Mouse (Mus musculus): ENCODE measurements around the gene Hist1h2bh. TPM values are rescaled to one million over a fixed set of nuclear protein-coding genes. Genes with fewer than 3 reads are reported as not detected.
A peak's percentile ranks its signal among the peaks of the same experiment; 100 is the strongest.

Gene Hist1h2bh
- total RNA-seq, 2 experiments from 2014 or later: 4.2 to 4.7 TPM

DNA sequence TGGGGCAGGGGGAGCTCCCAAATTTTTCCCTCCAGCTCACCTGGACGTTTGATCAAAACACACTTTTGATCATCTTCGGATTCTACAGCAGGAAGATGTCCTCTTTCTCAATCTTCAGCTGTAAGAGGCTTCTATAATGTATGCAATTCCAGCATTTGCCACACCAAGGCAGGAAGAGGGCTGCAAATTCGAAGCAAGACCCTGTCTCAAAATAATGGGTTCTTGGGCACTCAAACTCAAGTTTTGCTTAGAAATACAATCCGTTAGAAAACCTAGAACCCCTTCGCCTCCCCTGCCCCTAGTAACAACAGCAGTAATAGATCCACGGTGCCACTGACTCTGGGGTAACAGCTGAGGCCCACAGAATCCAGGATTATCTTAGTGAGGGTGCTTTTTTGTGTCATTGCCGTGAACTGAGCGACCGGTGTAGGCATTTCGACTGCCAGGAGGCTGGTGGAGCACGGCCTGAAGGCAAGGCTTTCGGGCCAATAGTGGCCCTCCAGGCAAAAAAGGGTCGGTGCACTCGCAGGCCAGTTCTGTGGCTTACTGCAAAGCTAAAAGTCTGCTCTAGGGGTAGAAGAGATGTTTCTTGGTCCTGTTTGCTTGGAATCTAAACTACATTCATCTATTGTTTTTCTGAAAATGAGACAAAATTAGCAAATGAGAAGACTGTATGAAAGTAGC lies 37.4 kb downstream of the Hist1h2bh start:
- DNase-seq: no peak

DNA sequence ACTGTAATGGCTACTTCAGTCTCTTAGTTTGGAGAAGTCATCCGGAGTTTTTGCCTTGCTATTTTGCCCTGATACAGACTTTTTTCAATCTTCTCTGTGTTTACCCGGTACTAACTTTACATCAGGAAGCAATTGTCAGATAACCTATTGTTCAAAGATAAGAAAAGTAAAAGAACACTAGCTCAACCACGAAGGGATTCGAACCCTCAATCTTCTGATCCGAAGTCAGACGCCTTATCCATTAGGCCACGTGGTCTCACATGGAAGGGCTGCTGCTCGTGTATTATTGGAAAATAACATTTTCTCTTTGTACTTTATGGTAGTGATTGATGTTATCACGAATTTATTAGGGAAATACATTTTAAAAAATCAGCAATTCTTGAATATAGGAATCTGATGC lies 39.4 kb downstream of the Hist1h2bh start:
- DNase-seq: peak; percentile 33 to 54

DNA sequence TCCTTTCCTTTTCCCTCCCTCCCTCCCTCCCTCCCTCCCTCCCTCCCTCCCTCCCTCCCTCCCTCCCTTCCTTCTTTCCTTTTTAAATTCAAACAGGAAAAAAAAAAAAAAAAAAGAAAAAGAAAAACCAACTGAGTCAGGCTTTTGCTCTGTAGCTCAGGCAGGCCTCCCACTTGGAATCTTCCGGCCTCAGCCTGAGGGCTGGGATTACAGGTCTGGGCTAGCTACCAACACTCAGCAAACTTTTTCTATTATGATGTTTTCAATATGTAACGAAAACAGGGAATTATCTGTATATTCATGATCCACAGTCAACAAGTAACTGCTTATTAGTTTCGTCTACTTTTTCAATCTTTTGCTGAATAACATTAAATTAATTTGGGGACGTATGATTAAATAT lies 40.3 kb downstream of the Hist1h2bh start:
- DNase-seq: no peak

DNA sequence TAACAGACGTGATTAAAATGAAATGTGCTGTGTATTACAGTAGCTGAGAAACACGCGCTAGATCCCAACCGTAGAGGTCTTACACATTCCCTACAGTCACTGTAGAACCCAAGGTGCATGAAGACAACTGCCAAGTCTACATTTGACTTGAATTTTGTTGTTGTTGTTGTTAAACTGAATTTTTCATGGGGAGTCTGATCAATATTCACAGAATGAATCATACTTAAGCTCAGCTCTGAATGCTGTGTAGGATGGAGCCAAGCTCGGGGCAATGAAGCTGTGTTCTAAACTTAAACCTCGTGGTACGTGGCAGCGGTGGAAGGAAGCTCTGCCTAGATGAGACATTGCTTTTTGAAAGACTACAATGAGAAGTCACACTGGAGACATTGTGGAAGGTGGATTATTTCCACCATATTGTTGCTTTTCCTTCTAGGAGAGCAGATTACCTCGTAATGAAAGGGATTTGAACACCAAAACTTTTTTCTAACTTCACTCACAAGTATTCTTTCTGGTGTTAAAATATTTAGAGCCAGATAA lies 41.1 kb downstream of the Hist1h2bh start:
- no peak for DNase-seq

DNA sequence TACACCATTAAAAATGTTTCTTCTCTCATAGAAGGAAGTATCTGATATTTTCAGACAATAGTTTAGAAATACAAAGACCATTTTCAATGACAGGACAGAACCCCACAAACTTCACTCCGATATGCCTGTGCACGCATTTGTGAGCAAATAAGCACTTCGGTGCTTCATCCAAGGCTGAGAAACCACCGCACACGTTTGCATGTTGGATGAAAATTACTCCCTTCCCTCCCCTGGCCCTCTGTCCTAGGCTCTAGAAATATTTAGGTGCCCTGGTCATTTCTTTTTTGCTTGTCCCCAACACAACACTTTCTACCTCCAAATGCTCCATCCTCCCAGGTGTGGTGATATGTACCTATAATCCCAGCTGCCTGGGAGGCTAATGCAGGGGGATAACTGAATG lies 41.7 kb downstream of the Hist1h2bh start:
- DNase-seq: no peak

DNA sequence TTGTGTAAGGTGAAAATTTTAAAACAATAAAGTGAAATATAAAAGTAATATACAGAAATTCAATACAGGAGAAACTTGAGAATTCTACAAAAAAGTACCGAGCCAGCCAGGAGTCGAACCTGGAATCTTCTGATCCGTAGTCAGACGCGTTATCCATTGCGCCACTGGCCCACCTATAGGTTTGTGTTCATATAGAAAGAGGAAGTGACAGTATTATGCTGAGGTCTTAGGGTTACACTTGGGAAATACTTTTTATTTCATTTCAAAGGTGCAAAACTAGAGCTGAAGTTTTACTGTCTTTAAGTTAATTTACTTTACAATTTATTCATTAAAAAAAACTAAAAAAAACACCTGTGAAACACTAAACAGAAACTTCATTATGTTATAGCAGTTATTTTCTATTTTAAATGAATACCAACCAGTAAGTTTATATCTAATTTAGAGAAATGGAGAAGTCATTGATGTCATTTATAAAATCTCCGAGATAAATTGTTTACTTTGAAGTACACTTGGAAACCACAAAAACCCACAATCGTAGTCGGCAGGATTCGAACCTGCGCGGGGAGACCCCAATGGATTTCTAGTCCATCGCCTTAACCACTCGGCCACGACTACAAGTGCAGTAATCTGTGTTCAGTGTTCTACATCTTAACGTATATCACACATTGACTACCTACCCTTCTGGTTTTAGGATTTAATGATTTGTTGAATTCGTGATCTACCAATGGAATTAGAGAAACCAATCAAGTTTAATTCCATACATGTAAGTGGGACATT lies 42.6 kb downstream of the Hist1h2bh start:
- DNase-seq: peak; percentile 45 to 63

DNA sequence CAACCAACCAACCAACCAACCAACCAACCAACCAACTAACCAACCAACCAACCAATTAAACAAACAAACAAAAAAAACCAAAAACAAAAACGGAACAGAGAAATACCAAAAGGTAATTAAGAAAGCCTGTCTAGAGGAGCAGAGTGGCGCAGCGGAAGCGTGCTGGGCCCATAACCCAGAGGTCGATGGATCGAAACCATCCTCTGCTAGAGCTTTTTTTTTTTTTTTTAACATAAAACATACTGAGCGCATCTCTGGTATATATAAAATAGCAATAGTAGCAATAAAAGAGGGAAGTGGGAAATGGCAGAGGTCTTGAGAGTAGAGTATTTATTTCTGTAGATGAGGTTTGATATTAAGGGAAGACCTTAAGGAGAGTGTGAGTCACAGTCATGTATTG lies 43.2 kb downstream of the Hist1h2bh start:
- no peak for DNase-seq

DNA sequence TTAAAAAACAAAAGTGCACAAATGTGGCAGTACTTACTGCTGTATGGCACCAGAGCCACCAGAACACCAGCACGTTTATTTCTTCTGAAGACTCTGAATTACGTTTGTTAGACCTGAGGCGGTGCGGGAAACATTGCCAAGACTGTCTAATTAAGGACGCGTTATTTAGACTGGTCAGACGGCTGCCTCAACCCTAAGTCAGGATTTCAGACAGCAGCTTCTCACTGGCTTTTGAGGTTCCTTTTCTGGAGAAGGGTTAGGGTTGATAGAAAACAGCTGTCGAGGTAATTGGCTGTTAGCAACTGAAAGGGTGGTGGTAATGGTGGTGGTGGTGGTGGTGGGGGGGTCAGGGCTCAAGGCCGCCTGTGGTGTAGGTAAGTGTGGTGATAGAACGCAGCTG lies 44.5 kb downstream of the Hist1h2bh start:
- DNase-seq: no peak

DNA sequence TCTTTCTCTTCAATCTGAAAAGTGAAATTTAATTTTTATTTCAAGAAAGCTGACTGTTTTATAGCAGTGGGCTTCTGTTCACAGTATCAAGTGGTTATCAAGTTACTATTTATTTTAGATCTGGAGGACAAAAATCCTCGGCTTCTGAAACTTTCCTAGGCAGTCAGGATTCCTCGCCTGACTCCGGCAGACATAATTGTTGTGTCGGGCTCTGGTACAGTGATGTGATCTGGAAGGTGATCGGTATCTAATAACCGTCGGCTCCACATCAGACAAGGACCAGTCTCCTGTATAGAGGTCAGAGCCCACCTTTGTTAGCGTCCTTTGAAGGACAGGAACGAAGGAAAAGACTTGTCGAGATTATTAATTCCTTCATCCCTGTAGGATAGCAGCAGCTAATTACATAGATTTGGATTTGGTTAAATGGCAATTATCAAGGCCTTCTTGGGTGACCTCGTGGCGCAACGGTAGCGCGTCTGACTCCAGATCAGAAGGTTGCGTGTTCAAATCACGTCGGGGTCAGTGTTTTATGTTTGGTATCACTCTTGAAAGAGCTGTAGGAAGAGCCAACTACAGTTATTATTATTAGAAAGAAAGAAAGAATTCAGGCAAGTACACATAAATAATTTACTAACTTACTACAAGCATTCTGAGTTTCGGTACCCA lies 45.4 kb downstream of the Hist1h2bh start:
- peak; percentile 28 to 32 for DNase-seq

DNA sequence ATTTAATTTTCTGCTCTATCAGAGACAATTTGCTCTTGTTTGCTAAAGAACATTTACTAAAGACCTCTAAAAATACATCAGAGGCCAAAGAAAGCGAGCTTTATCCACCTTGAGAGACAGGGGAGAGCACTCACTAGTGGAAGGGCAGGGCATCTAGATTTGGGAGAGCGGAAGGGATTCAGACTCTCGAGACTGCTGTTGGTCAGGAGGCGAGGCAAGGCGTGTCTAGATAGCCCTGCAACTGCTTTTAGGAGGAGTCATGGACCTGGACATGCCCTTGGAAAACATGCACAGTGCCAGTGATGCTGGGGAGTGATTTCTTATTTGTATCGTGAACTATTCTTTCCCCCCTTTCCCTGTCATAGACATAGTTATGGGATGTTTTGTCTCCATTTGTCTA lies 47.7 kb downstream of the Hist1h2bh start:
- DNase-seq: no peak

DNA sequence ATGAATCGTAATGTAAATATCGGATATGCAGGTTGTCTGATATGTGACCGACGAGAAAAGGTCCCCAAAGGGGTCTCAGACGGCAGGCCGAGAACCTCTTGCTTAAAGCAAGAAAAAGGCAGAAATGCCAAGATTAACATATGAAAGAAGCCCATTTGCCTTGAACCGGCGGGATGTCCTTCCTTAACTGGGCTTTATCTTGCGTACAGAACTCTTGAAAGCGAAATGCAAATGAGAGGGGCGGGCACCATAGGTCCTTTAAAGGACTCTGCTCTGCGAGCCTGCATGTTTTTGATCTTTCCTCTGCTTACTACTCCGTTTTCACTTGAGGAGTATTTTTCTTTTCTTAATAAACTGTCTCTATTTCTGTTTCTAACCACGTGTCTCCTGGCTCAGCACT lies 51.2 kb downstream of the Hist1h2bh start:
- peak; percentile 21 to 37 for DNase-seq

Small RNA genes lying within 50 kb of the gene (microRNA-seq; reads per million reads assigned to microRNA genes)
- gene Gm44297: not detected
- not detected for gene Gm44359
- gene Gm44394: not detected
- 0.75 reads per million for gene n-TStga1

Other genes starting within 250 kb of the Hist1h2bh start
- 10 to 100 TPM; 19.4 to 21.2 TPM for gene Zfp322a, start 174.2 kb downstream of the Hist1h2bh start, total RNA-seq (2021)
- gene Abt1, start 119.5 kb downstream of the Hist1h2bh start, total RNA-seq (2021): 1 to 10 TPM; 6.9 to 8.3 TPM
- gene Btn1a1, start 77.5 kb downstream of the Hist1h2bh start, total RNA-seq (2021): not detected
- gene Btn2a2, start 54.5 kb downstream of the Hist1h2bh start, total RNA-seq (2021): not detected
- 100 to 1,000 TPM; 443 to 473 TPM for gene Hist1h4h, start 12.3 kb downstream of the Hist1h2bh start, total RNA-seq (2021)
- 10 to 100 TPM; 49.7 to 55.2 TPM for gene Hist1h2af, start 9.5 kb downstream of the Hist1h2bh start, total RNA-seq (2021)
- 10 to 100 TPM; 13.9 to 17.7 TPM for gene Hist1h3g, start 8.0 kb downstream of the Hist1h2bh start, total RNA-seq (2021)
- gene Hist1h3f, start 660 bp upstream of the Hist1h2bh start, total RNA-seq (2021): 10 to 100 TPM; 23.4 to 24.4 TPM
- 100 to 1,000 TPM; 112 to 118 TPM for gene Hist1h4f, start 8.3 kb upstream of the Hist1h2bh start, total RNA-seq (2021)
- 1 to 10 TPM; 4.5 to 4.9 TPM for gene Hist1h1d, start 9.9 kb upstream of the Hist1h2bh start, total RNA-seq (2021)
- gene Hist1h3e, start 19.0 kb upstream of the Hist1h2bh start, total RNA-seq (2021): 10 to 100 TPM; 56.1 to 72.9 TPM
- gene Hist1h2ae, start 27.8 kb upstream of the Hist1h2bh start, total RNA-seq (2021): 1 to 10 TPM; 9.2 to 9.6 TPM
- 100 to 1,000 TPM; 105 to 116 TPM for gene Hist1h2bg, start 28.0 kb upstream of the Hist1h2bh start, total RNA-seq (2021)
- gene Hist1h2bf, start 30.8 kb upstream of the Hist1h2bh start, total RNA-seq (2021): 10 to 100 TPM; 34.6 to 44.5 TPM
- gene Hist1h2ad, start 31.0 kb upstream of the Hist1h2bh start, total RNA-seq (2021): 10 to 100 TPM in 1 of 2 experiments, 1 to 10 TPM in 1; 8.1 to 13.6 TPM
- 1 to 10 TPM; 7.4 TPM for gene Hist1h3d, start 32.4 kb upstream of the Hist1h2bh start, total RNA-seq (2021)
- gene Hist1h4d, start 38.2 kb upstream of the Hist1h2bh start, total RNA-seq (2021): 100 to 1,000 TPM; 159 to 164 TPM
- 10 to 100 TPM; 12.1 to 13.4 TPM for gene Hist1h2be, start 77.7 kb upstream of the Hist1h2bh start, total RNA-seq (2021)
- gene Hist1h1e, start 79.2 kb upstream of the Hist1h2bh start, total RNA-seq (2021): 10 to 100 TPM; 49.5 to 74.0 TPM
- gene Hist1h2ac, start 140.6 kb upstream of the Hist1h2bh start, total RNA-seq (2021): 1 to 10 TPM; 3.0 to 3.1 TPM
- 100 to 1,000 TPM; 138 to 161 TPM for gene Hist1h2bc, start 140.8 kb upstream of the Hist1h2bh start, total RNA-seq (2021)
- under 1 TPM; 0.33 to 0.46 TPM for gene Hist1h1t, start 152.4 kb upstream of the Hist1h2bh start, total RNA-seq (2021)
- 100 to 1,000 TPM; 101 to 109 TPM for gene Hist1h4c, start 155.1 kb upstream of the Hist1h2bh start, total RNA-seq (2021)
- gene Hfe, start 167.5 kb upstream of the Hist1h2bh start, total RNA-seq (2021): 10 to 100 TPM; 29.2 to 49.8 TPM
- gene Hist1h1c, start 195.4 kb upstream of the Hist1h2bh start, total RNA-seq (2021): 100 to 1,000 TPM; 145 to 279 TPM
- 10 to 100 TPM; 20.5 to 26.8 TPM for gene Hist1h3c, start 202.2 kb upstream of the Hist1h2bh start, total RNA-seq (2021)
- 10 to 100 TPM; 34.0 to 41.3 TPM for gene Hist1h2bb, start 203.3 kb upstream of the Hist1h2bh start, total RNA-seq (2021)
- gene Hist1h2ab, start 207.7 kb upstream of the Hist1h2bh start, total RNA-seq (2021): 10 to 100 TPM; 58.1 to 68.0 TPM
- gene Hist1h3b, start 208.9 kb upstream of the Hist1h2bh start, total RNA-seq (2021): 10 to 100 TPM; 54.7 to 79.9 TPM
- 100 to 1,000 TPM; 115 to 122 TPM for gene Hist1h4b, start 213.6 kb upstream of the Hist1h2bh start, total RNA-seq (2021)
- gene Hist1h4a, start 217.8 kb upstream of the Hist1h2bh start, total RNA-seq (2021): 10 to 100 TPM; 59.8 to 61.2 TPM
- gene Hist1h3a, start 219.0 kb upstream of the Hist1h2bh start, total RNA-seq (2021): 10 to 100 TPM; 55.1 to 59.3 TPM
- 10 to 100 TPM; 35.0 to 39.8 TPM for gene Hist1h1a, start 220.3 kb upstream of the Hist1h2bh start, total RNA-seq (2021)
- under 1 TPM; 0.16 to 0.23 TPM for gene Trim38, start 226.5 kb upstream of the Hist1h2bh start, total RNA-seq (2021)

Data from adrenal gland, postnatal 36 days (tissue).